Mouse (Mus musculus) neural tube, embryonic 12.5 days (tissue): ENCODE data around the gene Ythdf1. TPM values are rescaled to one million over a fixed set of nuclear protein-coding genes. Genes with fewer than 3 reads are reported as not detected.
A peak's percentile ranks its signal among the peaks of the same experiment; 100 is the strongest.

ENCODE experiments used
- ATAC-seq: fragments of 200-750 bp; cut with Nextera tagmentation; 2 replicates; pipeline ENCODE4 v1.8.0; 2017; ENCODE audit warnings: low read depth, mild to moderate bottlenecking, moderate TSS enrichment, moderate library complexity; ENCODE audit not compliant: low FRiP score
- H3K27ac ChIP-seq: fragments of 300-500 bp; sonication (generic); 2 replicates; pipeline ENCODE4 v1.5.1; 2016
- H3K27me3 ChIP-seq: fragments of 300-500 bp; sonication (generic); replicated peaks from 2 replicates; pipeline ENCODE4 v1.6.1; 2016; ENCODE audit warnings: mild to moderate bottlenecking
- H3K36me3 ChIP-seq: fragments of 300-500 bp; sonication (generic); 2 replicates; pipeline ENCODE4 v1.6.1; 2016; ENCODE audit warnings: mild to moderate bottlenecking
- H3K4me1 ChIP-seq: fragments of 300-500 bp; sonication (generic); 2 replicates; pipeline ENCODE4 v1.6.1; 2016
- H3K4me2 ChIP-seq: fragments of 300-500 bp; sonication (generic); replicated peaks from 2 replicates; pipeline ENCODE4 v1.6.1; 2016; ENCODE audit warnings: mild to moderate bottlenecking
- H3K4me3 ChIP-seq: fragments of 300-500 bp; sonication (generic); 2 replicates; pipeline ENCODE4 v1.5.1; 2016
- H3K9ac ChIP-seq: fragments of 300-500 bp; sonication (generic); 2 replicates; pipeline ENCODE4 v1.6.1; 2016; ENCODE audit warnings: mild to moderate bottlenecking
- H3K9me3 ChIP-seq: fragments of 300-500 bp; sonication (generic); 2 replicates; pipeline ENCODE4 v1.6.1; 2016; ENCODE audit warnings: mild to moderate bottlenecking
- WGBS: fragments of 180-500 bp; shearing (Covaris S2); methylation state at CpG from one replicate; pipeline ENCODE4 v1.1.7; 2016; 5-methylcytosine and 5-hydroxymethylcytosine counted together
- polyA plus RNA-seq: library from polyadenylated mRNA; unstranded; fragments of >200 nt; fragmentation: Nextera tagmentation; extraction: Ambion mirVana; gene quantifications from 2 replicates; pipeline ENCODE4 v1.2.1, GENCODE M21; 2016

Ythdf1 gene
- polyA plus RNA-seq, 1 experiment from 2014 or later: 64.7 TPM

DNA sequence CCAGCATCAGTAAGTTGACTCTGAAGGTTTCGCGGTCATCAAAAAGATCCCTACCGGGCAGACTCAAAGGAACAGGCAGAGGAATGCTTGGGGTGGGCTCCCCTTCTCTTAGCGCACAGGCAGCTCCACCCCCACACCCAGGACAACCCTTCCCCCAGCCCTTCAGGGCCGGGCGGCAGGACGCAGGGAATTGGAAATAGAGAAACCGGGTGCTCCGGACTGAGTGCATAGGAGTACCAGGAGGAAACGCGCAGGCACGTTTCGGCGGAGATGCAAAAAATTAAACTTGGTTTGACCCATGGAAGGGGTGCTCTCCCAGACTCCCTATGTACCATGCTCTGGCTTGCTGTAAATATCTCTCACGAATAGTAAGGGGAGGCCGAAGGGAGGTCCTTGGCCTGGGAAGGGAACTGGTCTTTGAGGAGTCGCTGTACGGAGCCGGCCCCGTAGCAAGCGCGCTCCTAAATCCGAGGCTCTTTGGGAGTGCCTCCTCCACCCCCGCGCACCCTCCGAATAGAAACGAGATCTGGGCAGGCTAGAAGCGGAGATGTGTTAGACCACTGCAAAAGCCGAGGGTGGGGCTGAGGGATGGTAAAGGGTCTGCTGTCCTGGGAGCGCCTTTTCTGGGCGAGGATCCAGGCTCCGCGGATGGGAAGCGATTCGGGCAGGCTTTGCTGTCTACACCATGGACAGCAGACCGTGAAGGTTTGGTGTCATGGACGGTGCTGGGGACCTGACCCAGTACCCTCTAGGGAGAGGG, 29.5 kb downstream of the Ythdf1 start:
- WGBS: under 1% methylated on average over 37 of the region's 37 CpGs
- Histone ChIP-seq H3K27ac (peak overlapping the region; percentile 99), H3K36me3 (peaks cover 8% of the 10 kb centered on the region; the same call in 1 of the 2 replicates), H3K9ac (peak overlapping the region; percentile 99), H3K4me1 (peaks cover 65% of the 10 kb centered on the region), H3K4me3 (peak overlapping the region; percentile 84), H3K27me3 (peaks cover 29% of the 10 kb centered on the region), H3K9me3 (no peaks in the 10 kb centered on the region), H3K4me2 (peak overlapping the region; percentile 67)
- no peak for ATAC-seq

GRCm38 (mm10) chr2:180890422-180891074, 30.2 kb downstream of the Ythdf1 start:
- peaks cover 62% of the 10 kb centered on the region for H3K4me1 ChIP-seq
- H3K27ac ChIP-seq: peak overlapping the region; percentile 99
- peak overlapping the region; percentile 99 for H3K9ac ChIP-seq
- under 1% methylated on average over 29 of the region's 29 CpGs for WGBS
- peaks cover 29% of the 10 kb centered on the region for H3K27me3 ChIP-seq
- no peak for ATAC-seq
- H3K4me2 ChIP-seq: peak overlapping the region; percentile 67
- H3K36me3 ChIP-seq: peaks cover 5% of the 10 kb centered on the region; the same call in 1 of the 2 replicates
- no peaks in the 10 kb centered on the region for H3K9me3 ChIP-seq
- H3K4me3 ChIP-seq: peak overlapping the region; percentile 84

DNA sequence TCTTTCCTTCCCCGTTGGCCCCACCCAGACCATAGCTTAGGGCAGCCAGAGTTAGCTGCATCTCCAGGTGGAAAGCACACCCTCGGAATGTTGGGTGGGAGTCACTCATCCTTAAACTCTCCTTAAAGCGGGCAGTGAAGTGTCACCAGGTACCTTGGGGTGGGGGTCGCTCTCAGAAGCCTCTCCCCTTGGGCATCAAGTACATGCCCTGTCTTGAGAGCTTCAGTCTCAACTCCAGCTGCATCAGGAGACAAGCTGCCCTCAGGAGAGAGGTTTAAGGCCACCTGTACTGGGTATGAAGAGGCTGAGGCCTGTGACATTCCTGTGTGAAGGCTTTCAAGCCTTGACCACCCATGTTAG, 30.8 kb downstream of the Ythdf1 start:
- no peak for ATAC-seq
- H3K27me3 ChIP-seq: peaks cover 29% of the 10 kb centered on the region
- H3K9me3 ChIP-seq: no peaks in the 10 kb centered on the region
- peak overlapping the region; percentile 67 for H3K4me2 ChIP-seq
- H3K27ac ChIP-seq: peak overlapping the region; percentile 99
- peaks cover 56% of the 10 kb centered on the region for H3K4me1 ChIP-seq
- WGBS: 9% methylated on average over 4 of the region's 4 CpGs
- no peak overlapping the region for H3K9ac ChIP-seq
- no peaks in the 10 kb centered on the region for H3K36me3 ChIP-seq
- H3K4me3 ChIP-seq: no peak overlapping the region

DNA sequence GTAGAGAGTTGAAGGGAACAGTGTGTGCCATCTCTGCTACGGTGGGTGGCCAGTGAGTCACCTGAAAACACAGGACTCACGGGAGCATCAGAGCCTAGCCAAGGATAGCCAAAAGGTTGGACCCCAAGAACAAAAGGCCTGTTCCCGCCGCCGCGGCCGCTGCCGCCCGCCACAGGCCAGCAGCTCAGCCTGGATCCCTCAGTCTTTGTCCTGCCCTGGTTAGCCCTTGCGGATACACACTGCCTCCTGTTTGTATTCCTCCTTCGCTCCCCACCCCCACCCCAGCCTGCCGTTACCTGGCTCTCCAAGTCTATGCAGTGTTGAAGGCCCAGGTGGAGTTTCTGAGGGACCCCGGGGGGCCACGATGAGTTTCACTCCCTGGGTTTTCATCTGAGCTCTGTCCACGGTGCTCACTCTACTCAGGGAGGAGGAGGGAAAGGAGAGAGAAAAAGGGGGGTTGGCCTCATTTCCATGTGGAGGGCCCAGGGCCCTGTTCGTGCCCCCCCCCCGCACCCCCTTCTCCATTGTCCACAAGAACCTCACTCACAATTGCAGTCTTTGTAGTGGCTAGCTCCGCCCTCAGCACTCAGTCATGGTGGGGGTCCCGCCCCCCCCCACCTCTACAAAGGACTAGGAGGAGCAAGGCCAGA, 31.4 kb downstream of the Ythdf1 start:
- Histone ChIP-seq H3K4me2 (peak overlapping the region; percentile 67), H3K9ac (peak overlapping the region; percentile 67), H3K27me3 (peaks cover 29% of the 10 kb centered on the region), H3K36me3 (no peaks in the 10 kb centered on the region), H3K4me3 (peak overlapping the region; percentile 32), H3K4me1 (peaks cover 52% of the 10 kb centered on the region), H3K27ac (peak overlapping the region; percentile 99), H3K9me3 (no peaks in the 10 kb centered on the region)
- WGBS: 3% methylated on average over 19 of the region's 19 CpGs
- no peak for ATAC-seq

GRCm38 (mm10) chr2:180885270-180885669, 35.5 kb downstream of the Ythdf1 start:
- no peak for ATAC-seq
- H3K9ac ChIP-seq: no peak overlapping the region
- H3K27me3 ChIP-seq: 0 out of 2 replicates have a peak, but pooled peaks cover 3% of the 10 kb centered on the region
- peaks cover 46% of the 10 kb centered on the region for H3K4me1 ChIP-seq
- H3K9me3 ChIP-seq: no peaks in the 10 kb centered on the region
- 82% methylated on average over 5 of the region's 5 CpGs for WGBS
- peaks cover 10% of the 10 kb centered on the region for H3K36me3 ChIP-seq
- no peak overlapping the region for H3K27ac ChIP-seq
- H3K4me3 ChIP-seq: no peak overlapping the region
- no peak overlapping the region for H3K4me2 ChIP-seq

DNA sequence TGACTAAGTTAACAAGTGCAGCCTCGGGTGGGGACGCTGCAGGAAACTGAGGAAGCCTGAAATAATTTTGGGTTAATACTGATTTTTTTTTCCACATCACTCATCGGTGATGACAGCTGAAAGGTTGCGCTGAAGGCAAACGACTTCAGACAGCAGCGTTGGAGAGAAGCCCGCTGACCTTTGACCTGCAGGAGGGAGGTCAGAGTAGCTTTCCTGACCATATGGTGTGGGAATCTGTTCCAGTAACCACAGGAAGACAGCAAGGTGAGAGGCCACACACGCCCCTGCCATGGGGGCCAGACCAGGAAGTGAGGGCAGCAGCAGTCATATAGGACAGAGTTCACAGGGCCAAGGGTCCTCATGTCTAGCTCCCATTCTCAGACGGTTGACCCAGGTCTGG, 39.5 kb downstream of the Ythdf1 start:
- no peak overlapping the region for H3K9ac ChIP-seq
- 66% methylated on average over 9 of the region's 9 CpGs for WGBS
- H3K9me3 ChIP-seq: no peaks in the 10 kb centered on the region
- H3K4me3 ChIP-seq: no peak overlapping the region
- no peaks in the 10 kb centered on the region for H3K27me3 ChIP-seq
- ATAC-seq: no peak
- H3K36me3 ChIP-seq: peaks cover 10% of the 10 kb centered on the region
- peaks cover 34% of the 10 kb centered on the region for H3K4me1 ChIP-seq
- H3K27ac ChIP-seq: no peak overlapping the region
- H3K4me2 ChIP-seq: no peak overlapping the region

GRCm38 (mm10) chr2:180879365-180880067, 41.2 kb downstream of the Ythdf1 start:
- no peaks in the 10 kb centered on the region for H3K27me3 ChIP-seq
- H3K4me3 ChIP-seq: no peak overlapping the region
- ATAC-seq: peak; percentile 89
- peak overlapping the region; percentile 43; the same call in 1 of the 2 replicates for H3K27ac ChIP-seq
- peaks cover 29% of the 10 kb centered on the region for H3K4me1 ChIP-seq
- H3K36me3 ChIP-seq: peaks cover 10% of the 10 kb centered on the region
- H3K4me2 ChIP-seq: peak overlapping the region; percentile 24
- no peak overlapping the region for H3K9ac ChIP-seq
- H3K9me3 ChIP-seq: no peaks in the 10 kb centered on the region
- 47% methylated on average over 7 of the region's 7 CpGs for WGBS

DNA sequence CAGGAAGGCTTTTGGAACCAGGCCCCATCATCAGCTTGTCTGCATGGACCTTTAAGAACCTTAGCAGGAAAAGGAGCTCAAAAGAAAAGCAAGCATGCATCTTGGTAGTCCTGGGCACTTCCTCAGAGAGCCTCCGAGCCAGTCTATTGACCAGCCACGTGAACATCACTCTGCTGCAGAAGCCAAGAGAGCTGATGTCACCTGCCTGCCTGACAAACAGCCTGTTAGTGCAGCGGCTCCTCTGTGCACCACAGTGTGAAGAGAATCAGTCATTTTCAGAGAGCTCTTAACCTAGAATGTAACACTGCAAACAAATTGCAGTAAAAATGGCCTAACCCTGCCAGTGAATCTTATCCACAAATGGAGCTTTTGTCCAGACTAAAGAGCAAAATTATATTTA, 50.7 kb downstream of the Ythdf1 start:
- Histone ChIP-seq H3K4me1 (no peaks in the 10 kb centered on the region), H3K27me3 (no peaks in the 10 kb centered on the region), H3K9ac (no peak overlapping the region), H3K4me3 (no peak overlapping the region), H3K36me3 (no peaks in the 10 kb centered on the region), H3K27ac (no peak overlapping the region), H3K9me3 (no peaks in the 10 kb centered on the region), H3K4me2 (no peak overlapping the region)
- no peak for ATAC-seq
- WGBS: 58% methylated on average over 3 of the region's 3 CpGs

DNA sequence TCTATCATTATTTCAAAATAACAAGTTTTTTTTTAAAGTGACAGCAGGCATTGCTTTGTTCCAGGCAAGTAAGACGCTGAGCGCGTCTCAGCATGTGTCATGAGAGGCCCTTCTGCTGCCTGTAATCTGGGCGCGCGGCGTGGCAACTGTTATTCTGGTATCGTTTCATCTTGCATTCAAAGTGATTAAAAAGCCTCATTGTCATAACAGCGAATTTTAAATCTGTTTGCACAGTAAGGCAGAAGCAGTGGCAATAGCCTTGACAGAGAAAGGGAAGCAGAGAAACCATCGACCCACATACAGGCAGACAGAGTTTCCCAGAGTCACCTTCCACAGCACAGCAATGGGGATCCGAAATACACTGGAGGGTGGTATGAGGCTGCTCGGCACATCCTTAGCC, 59.2 kb downstream of the Ythdf1 start:
- WGBS: 79% methylated on average over 12 of the region's 12 CpGs

DNA sequence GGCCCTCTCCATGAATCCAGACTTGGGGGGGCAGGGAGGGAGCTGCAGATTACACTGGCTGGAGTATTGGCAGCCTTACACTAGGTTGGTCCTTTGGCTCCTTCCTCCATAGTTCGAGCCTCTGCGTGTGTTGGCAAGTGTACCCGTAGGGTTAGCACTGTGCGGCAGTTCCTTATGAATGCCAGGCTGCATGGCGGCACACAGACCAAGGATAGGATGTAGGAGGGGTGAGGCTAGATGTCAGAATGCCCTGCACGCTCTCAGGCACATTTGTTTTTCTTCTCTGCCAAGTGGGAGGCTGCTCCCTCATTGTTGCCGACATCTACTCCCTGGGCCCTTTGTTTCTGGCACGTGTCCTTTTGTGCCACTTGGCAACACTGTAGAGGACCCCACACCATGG, 63.6 kb downstream of the Ythdf1 start:
- Histone ChIP-seq H3K27ac (no peak overlapping the region), H3K4me3 (no peak overlapping the region), H3K9ac (no peak overlapping the region), H3K36me3 (no peaks in the 10 kb centered on the region), H3K27me3 (peaks cover 13% of the 10 kb centered on the region), H3K4me2 (no peak overlapping the region), H3K9me3 (no peaks in the 10 kb centered on the region), H3K4me1 (peaks cover 21% of the 10 kb centered on the region; the same call in 1 of the 2 replicates)
- 54% methylated on average over 8 of the region's 8 CpGs for WGBS
- ATAC-seq: peak; percentile 63

More for the DNA sequence above, 59.2 kb downstream of the Ythdf1 start:
- no peaks in the 10 kb centered on the region for H3K9me3 ChIP-seq
- H3K9ac ChIP-seq: no peak overlapping the region
- H3K4me1 ChIP-seq: 0 out of 2 replicates have a peak, but pooled peaks cover 3% of the 10 kb centered on the region
- no peak for ATAC-seq
- peaks cover 11% of the 10 kb centered on the region for H3K27me3 ChIP-seq
- H3K27ac ChIP-seq: no peak overlapping the region
- no peak overlapping the region for H3K4me3 ChIP-seq
- no peaks in the 10 kb centered on the region for H3K36me3 ChIP-seq
- H3K4me2 ChIP-seq: no peak overlapping the region

- WGBS: 4% methylated on average over 13 of the region's 13 CpGs
- peak; percentile 43; the same call in 1 of the 2 replicates for ATAC-seq
These were observed 65.7 kb downstream of the Ythdf1 start for GRCm38 (mm10) chr2:180855005-180855544.

More at GRCm38 (mm10) chr2:180855005-180855544, 65.7 kb downstream of the Ythdf1 start:
- H3K27me3 ChIP-seq: peaks cover 13% of the 10 kb centered on the region
- peaks cover 27% of the 10 kb centered on the region; the same call in 1 of the 2 replicates for H3K4me1 ChIP-seq
- no peak overlapping the region for H3K4me3 ChIP-seq
- H3K36me3 ChIP-seq: no peaks in the 10 kb centered on the region
- H3K27ac ChIP-seq: no peak overlapping the region
- H3K9ac ChIP-seq: peak overlapping the region; percentile 4; the same call in 1 of the 2 replicates
- H3K9me3 ChIP-seq: no peaks in the 10 kb centered on the region
- peak overlapping the region; percentile 48 for H3K4me2 ChIP-seq
